Mouse (Mus musculus): ENCODE results near the gene Ccdc22. TPM values are rescaled to one million over a fixed set of nuclear protein-coding genes. Genes with fewer than 3 reads are reported as not detected.

The Ccdc22 gene
- polyA plus RNA-seq, 1 experiment from 2014 or later: 31.2 TPM

DNA sequence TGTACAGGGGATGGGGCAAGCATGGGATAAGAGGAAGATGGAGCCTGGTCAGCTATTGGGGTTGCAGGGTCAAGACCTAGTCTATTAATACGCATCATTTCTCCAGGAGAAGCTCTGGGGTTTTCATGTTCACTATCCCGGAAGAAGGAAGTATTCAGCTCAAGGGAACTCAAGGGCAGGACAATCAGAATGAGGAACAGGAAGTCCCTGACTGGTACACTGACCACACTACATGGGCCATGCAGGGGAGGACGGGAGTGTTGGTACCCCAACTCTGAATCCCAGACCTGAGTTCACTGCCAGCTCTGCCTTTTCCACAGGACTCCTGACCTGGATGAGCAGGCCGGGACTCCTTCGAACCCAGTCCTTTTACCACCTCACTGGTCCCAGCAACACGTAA, 27.2 kb upstream of the Ccdc22 start:
- Histone ChIP-seq H3K27me3 (ENCODE audit: control insufficient read depth, insufficient read depth, low read length) (no peaks in the 10 kb centered on the region), H3K27ac (replicated peaks; ENCODE audit: low read depth, low read length) (no peak overlapping the region), H3K4me2 (ENCODE audit: low read depth, severe bottlenecking) (no peak overlapping the region), H3K9ac (ENCODE audit: low read length) (no peak overlapping the region), H3K4me3 (ENCODE audit: low read depth, low read length) (no peak overlapping the region), H3K9me3 (ENCODE audit: control insufficient read depth, low read length) (no peaks in the 10 kb centered on the region), H3K4me1 (ENCODE audit: control insufficient read depth, insufficient read depth, low read length) (no peaks in the 10 kb centered on the region), H3K36me3 (ENCODE audit: control insufficient read depth, insufficient read depth, low read length) (no peaks in the 10 kb centered on the region)
- no peak for ATAC-seq (ENCODE audit: insufficient number of reproducible peaks, low FRiP score, low TSS enrichment, low read depth)
- no peak for DNase-seq (ENCODE audit: low spot score)
- 90% methylated on average over 6 of the region's 6 CpGs for WGBS

DNA sequence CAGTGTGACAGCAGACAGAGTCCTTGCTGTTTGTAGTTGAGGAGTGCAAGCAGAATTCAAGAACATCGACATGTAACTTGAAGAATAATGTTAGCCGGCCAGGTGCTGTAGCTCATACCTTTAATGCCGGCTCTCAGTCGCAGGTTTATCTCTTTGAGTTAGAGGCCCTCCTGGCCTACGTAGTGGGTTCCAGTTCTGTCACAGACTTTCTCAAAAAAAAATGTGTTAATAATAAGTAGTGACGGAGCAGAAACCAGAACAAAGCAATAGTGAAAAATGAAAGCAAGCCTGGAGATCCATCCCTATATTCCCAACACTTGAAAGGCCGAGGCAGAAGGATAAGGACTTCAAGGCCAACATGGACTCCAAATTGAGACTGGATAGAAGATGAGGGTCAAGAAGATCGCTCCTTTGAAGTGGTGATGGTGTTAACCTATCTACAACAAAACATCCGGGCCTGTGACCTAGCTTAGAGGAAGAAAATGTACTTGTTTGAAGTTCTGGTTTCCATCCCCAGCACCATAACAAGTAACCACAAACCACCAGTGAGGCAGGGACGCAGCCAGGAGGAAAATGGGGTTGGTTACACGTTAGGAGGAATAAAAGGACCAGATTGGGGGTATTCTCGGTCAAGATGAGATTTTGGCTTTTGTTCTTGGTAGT, 12.7 kb upstream of the Ccdc22 start:
- Histone ChIP-seq H3K9me3 (ENCODE audit: control insufficient read depth, low read length) (no peaks in the 10 kb centered on the region), H3K4me3 (ENCODE audit: low read depth, low read length) (no peak overlapping the region), H3K27ac (replicated peaks; ENCODE audit: low read depth, low read length) (no peak overlapping the region), H3K27me3 (ENCODE audit: control insufficient read depth, insufficient read depth, low read length) (no peaks in the 10 kb centered on the region), H3K4me1 (ENCODE audit: control insufficient read depth, insufficient read depth, low read length) (no peaks in the 10 kb centered on the region), H3K4me2 (ENCODE audit: low read depth, severe bottlenecking) (no peak overlapping the region), H3K36me3 (ENCODE audit: control insufficient read depth, insufficient read depth, low read length) (no peaks in the 10 kb centered on the region), H3K9ac (ENCODE audit: low read length) (no peak overlapping the region)
- 80% methylated on average over 12 of the region's 12 CpGs for WGBS
- DNase-seq (ENCODE audit: low spot score) (no peak), ATAC-seq (ENCODE audit: insufficient number of reproducible peaks, low FRiP score, low TSS enrichment, low read depth) (no peak)

DNA sequence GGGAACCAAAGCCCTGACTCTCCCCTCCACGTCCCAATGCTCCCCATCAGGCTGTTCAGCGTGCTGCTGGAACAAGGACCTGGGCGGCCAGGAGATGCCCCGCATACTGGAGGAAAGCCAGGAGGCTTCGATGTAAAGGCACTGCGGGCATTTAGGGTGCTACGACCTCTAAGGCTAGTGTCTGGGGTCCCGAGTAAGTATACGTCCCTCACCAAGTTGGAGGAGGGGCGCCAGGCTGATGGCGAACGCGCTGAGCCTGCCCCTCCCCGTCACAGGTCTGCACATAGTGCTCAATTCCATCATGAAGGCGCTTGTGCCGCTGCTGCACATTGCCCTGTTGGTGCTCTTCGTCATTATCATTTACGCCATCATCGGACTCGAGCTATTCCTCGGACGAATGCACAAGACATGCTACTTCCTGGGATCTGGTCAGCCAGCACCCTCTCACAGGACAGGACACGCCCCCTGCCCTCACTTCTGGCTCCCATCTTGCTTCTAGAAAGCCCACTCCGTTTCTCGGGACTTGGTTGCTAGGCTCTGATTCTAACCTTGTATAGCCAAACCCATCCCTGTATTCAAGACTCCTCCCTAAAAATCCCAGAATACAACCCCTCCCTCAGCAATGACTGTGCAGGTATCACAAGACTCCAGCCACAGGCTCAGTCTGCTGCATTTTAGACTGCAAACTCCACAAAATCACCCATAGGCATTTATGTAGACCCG, 5.4 kb upstream of the Ccdc22 start:
- WGBS: 22% methylated on average over 26 of the region's 26 CpGs
- no peaks in the 10 kb centered on the region for H3K36me3 ChIP-seq (ENCODE audit: control insufficient read depth, insufficient read depth, low read length)
- H3K4me2 ChIP-seq (ENCODE audit: low read depth, severe bottlenecking): peak overlapping the region; percentile 57
- no peak overlapping the region for H3K27ac ChIP-seq (replicated peaks; ENCODE audit: low read depth, low read length)
- H3K9ac ChIP-seq (ENCODE audit: low read length): no peak overlapping the region
- H3K4me3 ChIP-seq (ENCODE audit: low read depth, low read length): peak overlapping the region; percentile 17
- peaks cover 4% of the 10 kb centered on the region; the same call in 1 of the 2 replicates for H3K27me3 ChIP-seq (ENCODE audit: control insufficient read depth, insufficient read depth, low read length)
- peak; percentile 21 for DNase-seq (ENCODE audit: low spot score)
- H3K4me1 ChIP-seq (ENCODE audit: control insufficient read depth, insufficient read depth, low read length): no peaks in the 10 kb centered on the region
- ATAC-seq (ENCODE audit: insufficient number of reproducible peaks, low FRiP score, low TSS enrichment, low read depth): no peak
- H3K9me3 ChIP-seq (ENCODE audit: control insufficient read depth, low read length): no peaks in the 10 kb centered on the region

DNA sequence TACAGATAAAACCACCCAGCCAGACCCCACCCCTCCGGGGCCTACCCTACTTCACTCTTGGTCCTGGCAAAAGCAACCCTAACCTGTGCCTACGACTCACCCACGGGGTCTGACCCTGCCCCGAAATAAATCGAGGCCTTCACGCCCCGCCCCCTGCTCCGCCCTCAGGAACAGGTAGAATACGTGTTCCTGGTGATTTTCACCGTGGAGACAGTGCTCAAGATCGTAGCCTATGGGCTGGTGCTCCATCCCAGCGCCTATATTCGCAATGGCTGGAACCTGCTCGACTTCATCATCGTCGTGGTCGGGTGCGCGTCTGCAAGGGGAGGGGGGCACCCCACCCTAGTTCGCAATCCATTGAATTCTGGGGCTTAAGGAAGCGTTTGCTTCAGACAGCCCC, 4.7 kb upstream of the Ccdc22 start:
- H3K4me3 ChIP-seq (ENCODE audit: low read depth, low read length): peak overlapping the region; percentile 17
- H3K9me3 ChIP-seq (ENCODE audit: control insufficient read depth, low read length): no peaks in the 10 kb centered on the region
- ATAC-seq (ENCODE audit: insufficient number of reproducible peaks, low FRiP score, low TSS enrichment, low read depth) (no peak), DNase-seq (ENCODE audit: low spot score) (peak; percentile 21)
- H3K4me2 ChIP-seq (ENCODE audit: low read depth, severe bottlenecking): peak overlapping the region; percentile 57
- H3K36me3 ChIP-seq (ENCODE audit: control insufficient read depth, insufficient read depth, low read length): no peaks in the 10 kb centered on the region
- no peak overlapping the region for H3K27ac ChIP-seq (replicated peaks; ENCODE audit: low read depth, low read length)
- H3K4me1 ChIP-seq (ENCODE audit: control insufficient read depth, insufficient read depth, low read length): no peaks in the 10 kb centered on the region
- no peak overlapping the region for H3K9ac ChIP-seq (ENCODE audit: low read length)
- 26% methylated on average over 21 of the region's 21 CpGs for WGBS
- H3K27me3 ChIP-seq (ENCODE audit: control insufficient read depth, insufficient read depth, low read length): peaks cover 4% of the 10 kb centered on the region; the same call in 1 of the 2 replicates

DNA sequence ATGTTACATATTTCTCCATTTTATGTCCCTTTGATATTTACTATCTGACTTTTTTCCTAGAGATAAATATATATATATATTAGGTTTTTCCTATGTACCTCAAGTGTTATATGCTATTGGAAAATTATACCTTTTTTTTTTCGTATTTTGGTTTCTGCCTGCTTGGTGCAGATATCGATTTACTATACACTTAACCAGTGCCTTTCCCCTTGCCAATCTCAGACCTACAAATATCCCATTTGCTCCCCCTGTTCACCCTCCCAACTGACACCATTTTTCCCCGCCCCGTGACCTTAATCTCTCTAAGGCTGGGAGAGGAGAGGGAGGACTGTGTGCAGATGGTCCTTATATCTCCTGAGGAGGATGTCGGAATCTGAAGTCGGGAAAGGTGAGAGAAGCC, 1.5 kb upstream of the Ccdc22 start, which contains the start of gene Cacna1f:
Gene Cacna1f, plus strand, starts transcription at position 301 of the 400 bp plus-strand sequence.
- 65% methylated on average over 6 of the region's 6 CpGs for WGBS
- no peaks in the 10 kb centered on the region for H3K9me3 ChIP-seq (ENCODE audit: control insufficient read depth, low read length)
- ATAC-seq (ENCODE audit: insufficient number of reproducible peaks, low FRiP score, low TSS enrichment, low read depth): no peak

DNA sequence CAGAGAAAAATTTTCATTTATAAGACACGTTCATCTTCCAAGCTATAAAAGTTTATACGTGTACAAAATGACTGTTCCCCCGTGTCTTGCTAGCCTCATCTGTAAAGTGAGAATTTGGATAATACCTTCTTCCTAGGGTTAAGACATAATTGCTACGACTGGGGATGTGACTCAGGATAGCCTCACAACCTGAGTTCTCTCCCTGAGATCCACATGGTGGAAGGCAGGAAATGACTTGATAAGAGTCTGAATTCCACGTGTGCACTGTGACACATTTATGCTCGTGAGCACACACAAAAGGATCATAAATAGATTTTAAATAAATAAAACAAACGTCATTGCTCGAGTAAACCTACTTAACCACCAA, 241 bp upstream of the Ccdc22 start:
- Histone ChIP-seq H3K9ac (ENCODE audit: low read length) (no peak overlapping the region), H3K9me3 (ENCODE audit: control insufficient read depth, low read length) (no peaks in the 10 kb centered on the region), H3K36me3 (ENCODE audit: control insufficient read depth, insufficient read depth, low read length) (no peaks in the 10 kb centered on the region), H3K4me3 (ENCODE audit: low read depth, low read length) (no peak overlapping the region; the same call in 1 of the 2 replicates), H3K4me1 (ENCODE audit: control insufficient read depth, insufficient read depth, low read length) (no peaks in the 10 kb centered on the region), H3K4me2 (ENCODE audit: low read depth, severe bottlenecking) (no peak overlapping the region), H3K27me3 (ENCODE audit: control insufficient read depth, insufficient read depth, low read length) (peaks cover 4% of the 10 kb centered on the region; the same call in 1 of the 2 replicates), H3K27ac (replicated peaks; ENCODE audit: low read depth, low read length) (no peak overlapping the region)
- ATAC-seq (ENCODE audit: insufficient number of reproducible peaks, low FRiP score, low TSS enrichment, low read depth): 0 out of 2 replicates have a peak, but pooled peaks have one; percentile 21
- DNase-seq (ENCODE audit: low spot score): no peak
- WGBS: 44% methylated on average over 8 of the region's 8 CpGs

More for the DNA sequence above, 1.5 kb upstream of the Ccdc22 start, which contains the start of gene Cacna1f:
- Histone ChIP-seq H3K4me3 (ENCODE audit: low read depth, low read length) (no peak within 1 kb of the TSS), H3K4me1 (ENCODE audit: control insufficient read depth, insufficient read depth, low read length) (no peaks in the 10 kb centered on the region), H3K27ac (replicated peaks; ENCODE audit: low read depth, low read length) (no peak within 1 kb of the TSS), H3K4me2 (ENCODE audit: low read depth, severe bottlenecking) (no peak within 1 kb of the TSS), H3K36me3 (ENCODE audit: control insufficient read depth, insufficient read depth, low read length) (no peaks in the 10 kb centered on the region), H3K27me3 (ENCODE audit: control insufficient read depth, insufficient read depth, low read length) (peaks cover 4% of the 10 kb centered on the region; the same call in 1 of the 2 replicates), H3K9ac (ENCODE audit: low read length) (no peak within 1 kb of the TSS)
- no peak for DNase-seq (ENCODE audit: low spot score)

DNA sequence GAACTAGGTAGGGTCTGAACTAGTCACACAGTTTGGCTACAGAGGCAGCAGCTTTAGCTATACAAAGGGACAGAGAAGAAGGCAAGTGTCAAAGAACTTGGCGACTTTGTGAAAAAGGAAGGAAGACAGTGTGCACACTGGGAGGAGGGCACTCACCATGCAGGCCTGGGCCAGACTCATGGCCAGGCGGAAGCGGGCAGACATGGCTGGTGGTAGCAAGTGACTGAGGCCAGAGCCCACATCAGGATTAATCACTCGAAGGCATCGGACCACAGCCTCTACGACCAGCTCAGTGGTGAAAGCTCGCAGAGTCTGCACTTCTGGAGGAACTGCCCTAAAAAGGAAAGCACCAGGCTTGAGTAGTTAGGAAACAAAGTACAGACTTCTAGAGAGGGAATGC, 1.3 kb downstream of the Ccdc22 start:
- Histone ChIP-seq H3K4me3 (ENCODE audit: low read depth, low read length) (no peak overlapping the region), H3K36me3 (ENCODE audit: control insufficient read depth, insufficient read depth, low read length) (no peaks in the 10 kb centered on the region)

DNA sequence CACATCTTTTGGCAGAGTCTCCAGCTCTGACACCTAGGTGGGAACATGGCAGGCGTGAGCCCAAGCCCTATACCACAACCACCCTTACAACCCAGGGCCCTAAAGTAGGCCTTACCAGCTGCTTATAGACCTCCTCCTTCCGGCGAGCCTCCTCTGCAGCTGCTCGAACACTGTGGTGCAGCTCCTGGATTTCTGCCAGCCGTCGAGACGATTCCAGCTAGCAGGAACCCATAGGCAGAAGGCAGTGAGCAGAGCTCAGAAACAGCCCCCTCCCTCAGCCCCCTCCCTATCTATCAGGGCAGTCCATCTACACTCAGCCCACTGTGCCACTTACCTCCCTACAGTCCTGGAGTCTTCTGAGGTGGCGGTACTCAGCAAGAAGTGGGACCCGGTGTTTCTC, 9.9 kb downstream of the Ccdc22 start:
- Histone ChIP-seq H3K4me3 (ENCODE audit: low read depth, low read length) (no peak overlapping the region), H3K9me3 (ENCODE audit: control insufficient read depth, low read length) (no peaks in the 10 kb centered on the region), H3K36me3 (ENCODE audit: control insufficient read depth, insufficient read depth, low read length) (no peaks in the 10 kb centered on the region), H3K9ac (ENCODE audit: low read length) (no peak overlapping the region), H3K4me2 (ENCODE audit: low read depth, severe bottlenecking) (no peak overlapping the region), H3K27me3 (ENCODE audit: control insufficient read depth, insufficient read depth, low read length) (no peaks in the 10 kb centered on the region), H3K4me1 (ENCODE audit: control insufficient read depth, insufficient read depth, low read length) (no peaks in the 10 kb centered on the region), H3K27ac (replicated peaks; ENCODE audit: low read depth, low read length) (no peak overlapping the region)
- 94% methylated on average over 9 of the region's 9 CpGs for WGBS
- ATAC-seq (ENCODE audit: insufficient number of reproducible peaks, low FRiP score, low TSS enrichment, low read depth): no peak
- no peak for DNase-seq (ENCODE audit: low spot score)

More for the DNA sequence above, 1.3 kb downstream of the Ccdc22 start:
- Histone ChIP-seq H3K27ac (replicated peaks; ENCODE audit: low read depth, low read length) (no peak overlapping the region), H3K9ac (ENCODE audit: low read length) (no peak overlapping the region), H3K9me3 (ENCODE audit: control insufficient read depth, low read length) (no peaks in the 10 kb centered on the region), H3K27me3 (ENCODE audit: control insufficient read depth, insufficient read depth, low read length) (no peaks in the 10 kb centered on the region), H3K4me1 (ENCODE audit: control insufficient read depth, insufficient read depth, low read length) (no peaks in the 10 kb centered on the region), H3K4me2 (ENCODE audit: low read depth, severe bottlenecking) (no peak overlapping the region; the same call in 1 of the 2 replicates)
- 95% methylated on average over 7 of the region's 7 CpGs for WGBS
- DNase-seq (ENCODE audit: low spot score) (no peak), ATAC-seq (ENCODE audit: insufficient number of reproducible peaks, low FRiP score, low TSS enrichment, low read depth) (no peak)
